Mouse (Mus musculus) gastrocnemius, adult 2 months (tissue): Measurements from ENCODE around the gene Syk. TPM values are rescaled to one million over a fixed set of nuclear protein-coding genes. Genes with fewer than 3 reads are reported as not detected.

Experiments used
- DNase-seq: peaks from one replicate; pipeline ENCODE4 v3.0.0; 2022
- H3K27ac ChIP-seq: fragments of 200-600 bp; 2 replicates; pipeline ENCODE4 v1.8.1; 2022; ENCODE audit warnings: mild to moderate bottlenecking
- H3K4me3 ChIP-seq: fragments of 200-600 bp; 2 replicates; pipeline ENCODE4 v1.8.1; 2022; ENCODE audit warnings: mild to moderate bottlenecking, moderate library complexity
- CTCF ChIP-seq: fragments of 200-600 bp; IDR thresholded peaks from 2 replicates; pipeline ENCODE4 v1.8.1; 2022; ENCODE audit warnings: antibody characterized with exemption, mild to moderate bottlenecking, moderate library complexity
- intact Hi-C: fragments of 180-260 bp; cut with DNase I; formaldehyde crosslinking; loops from one replicate; pipeline ENCODE4 v1.15.1; 2025
- total RNA-seq, 2 experiments: library from RNA; stranded (reverse); gene quantifications; 2 replicates each; pipeline ENCODE4 v1.2.3; 2021

The Syk gene
- total RNA-seq, 2 experiments from 2014 or later = 1.9 to 2.2 TPM

GRCm38 (mm10) chr13:52676671-52677445 lies 93.9 kb downstream of the Syk start:
- DNase-seq = no peak
- Histone ChIP-seq H3K4me3 (no peak overlapping the region), H3K27ac (no peak overlapping the region)
- intact Hi-C loops = no loop called here
- no peak for TF ChIP-seq CTCF

GRCm38 (mm10) chr13:52679906-52680305 lies 96.9 kb downstream of the Syk start:
- intact Hi-C loops = no loop called here
- DNase-seq = no peak
- no peak for TF ChIP-seq CTCF

GRCm38 (mm10) chr13:52682107-52682506 lies 99.1 kb downstream of the Syk start:
- no peak for TF ChIP-seq CTCF
- no peak overlapping the region for H3K27ac ChIP-seq
- intact Hi-C loops = no loop called here
- DNase-seq = no peak
- H3K4me3 ChIP-seq = no peak overlapping the region

More at GRCm38 (mm10) chr13:52679906-52680305, 96.9 kb downstream of the Syk start:
- Histone ChIP-seq H3K27ac (no peak overlapping the region), H3K4me3 (no peak overlapping the region)

GRCm38 (mm10) chr13:52690425-52690824 lies 107.5 kb downstream of the Syk start:
- no peak overlapping the region for H3K27ac ChIP-seq
- intact Hi-C loops = no loop called here
- no peak for DNase-seq
- no peak for TF ChIP-seq CTCF
- no peak overlapping the region for H3K4me3 ChIP-seq

GRCm38 (mm10) chr13:52692311-52692710 lies 109.3 kb downstream of the Syk start:
- intact Hi-C loops = no loop called here

GRCm38 (mm10) chr13:52694857-52695256 lies 111.9 kb downstream of the Syk start:
- intact Hi-C loops = no loop called here

More at GRCm38 (mm10) chr13:52692311-52692710, 109.3 kb downstream of the Syk start:
- TF ChIP-seq CTCF = no peak
- DNase-seq = no peak
- Histone ChIP-seq H3K27ac (no peak overlapping the region), H3K4me3 (no peak overlapping the region)

More at GRCm38 (mm10) chr13:52694857-52695256, 111.9 kb downstream of the Syk start:
- H3K4me3 ChIP-seq = no peak overlapping the region
- no peak for TF ChIP-seq CTCF
- no peak overlapping the region for H3K27ac ChIP-seq
- DNase-seq = no peak

Other genes with a start within 250 kb of the Syk start
- under 1 TPM in 1 of 2 experiments, not detected in 1; 0.06 TPM for gene Diras2, start 51.9 kb upstream of the Syk start, total RNA-seq